Mouse (Mus musculus): ENCODE results near the gene Rap1gap. TPM values are rescaled to one million over a fixed set of nuclear protein-coding genes. Genes with fewer than 3 reads are reported as not detected.
A peak's percentile ranks its signal among the peaks of the same experiment; 100 is the strongest.

Gene Rap1gap
- polyA plus RNA-seq, 1 experiment: 396 TPM

DNA sequence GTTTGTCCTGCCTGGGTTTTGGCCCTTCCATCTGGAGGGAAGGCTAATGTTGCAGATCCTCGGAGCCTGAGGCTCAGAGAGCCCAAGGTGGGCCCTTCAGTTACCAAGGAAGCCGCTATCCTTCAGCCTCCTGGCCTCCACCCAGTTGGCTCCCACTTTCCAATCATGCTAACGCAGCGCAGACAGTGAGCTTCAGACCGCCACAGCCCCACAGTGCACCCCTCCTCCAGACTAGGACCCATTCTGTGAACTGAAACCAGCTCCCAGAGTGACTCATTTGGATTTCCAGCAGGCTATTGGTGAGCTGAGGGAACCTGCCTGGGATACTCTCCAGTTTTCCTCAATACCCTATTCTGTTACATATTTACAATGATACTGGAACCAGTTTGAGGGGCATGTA is 40.9 kb downstream of the Rap1gap start:
- Histone ChIP-seq H3K4me1 (ENCODE audit: control insufficient read depth, insufficient read depth, low read length) (peaks cover 55% of the 10 kb centered on the region), H3K4me3 (replicated peaks; ENCODE audit: insufficient read depth, low read depth, low read length) (no peak overlapping the region), H3K27me3 (ENCODE audit: control insufficient read depth, insufficient read depth, low read length) (no peaks in the 10 kb centered on the region), H3K27ac (ENCODE audit: insufficient read depth, low read length) (no peak overlapping the region)
- no peak for DNase-seq
- WGBS: 19% methylated on average over 5 of the region's 5 CpGs
- TF ChIP-seq POLR2A (IDR thresholded peaks at IDR 0.05; ENCODE audit: borderline replicate concordance, insufficient read depth, low read length) (no peak), CTCF (IDR thresholded peaks at IDR 0.05; ENCODE audit: borderline replicate concordance, insufficient read depth, low read depth, low read length) (no peak)

DNA sequence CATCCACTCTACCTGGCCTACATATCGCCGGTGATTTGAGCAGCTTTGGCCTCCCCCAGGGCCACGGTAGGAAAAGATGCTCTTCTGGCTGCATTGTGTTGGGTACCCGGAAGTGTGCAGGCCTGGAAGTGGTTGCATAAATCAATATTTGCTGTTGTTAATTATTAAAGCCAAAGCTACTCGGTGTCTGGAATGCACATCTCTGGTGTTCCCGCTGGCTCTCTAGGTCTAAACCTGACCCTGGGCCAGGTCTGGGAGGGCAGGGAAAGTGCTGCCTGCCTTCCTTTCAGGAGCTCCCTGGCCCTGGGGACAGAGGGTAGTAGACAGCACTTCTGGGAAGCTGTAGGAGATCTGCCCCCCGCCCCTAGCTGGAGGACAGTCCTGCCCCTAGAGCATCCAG is 42.0 kb downstream of the Rap1gap start:
- H3K27ac ChIP-seq (ENCODE audit: insufficient read depth, low read length): no peak overlapping the region
- H3K4me1 ChIP-seq (ENCODE audit: control insufficient read depth, insufficient read depth, low read length): peaks cover 46% of the 10 kb centered on the region
- 56% methylated on average over 7 of the region's 7 CpGs for WGBS
- H3K27me3 ChIP-seq (ENCODE audit: control insufficient read depth, insufficient read depth, low read length): no peaks in the 10 kb centered on the region
- no peak for DNase-seq
- no peak overlapping the region for H3K4me3 ChIP-seq (replicated peaks; ENCODE audit: insufficient read depth, low read depth, low read length)
- TF ChIP-seq POLR2A (IDR thresholded peaks at IDR 0.05; ENCODE audit: borderline replicate concordance, insufficient read depth, low read length) (no peak), CTCF (IDR thresholded peaks at IDR 0.05; ENCODE audit: borderline replicate concordance, insufficient read depth, low read depth, low read length) (no peak)

DNA sequence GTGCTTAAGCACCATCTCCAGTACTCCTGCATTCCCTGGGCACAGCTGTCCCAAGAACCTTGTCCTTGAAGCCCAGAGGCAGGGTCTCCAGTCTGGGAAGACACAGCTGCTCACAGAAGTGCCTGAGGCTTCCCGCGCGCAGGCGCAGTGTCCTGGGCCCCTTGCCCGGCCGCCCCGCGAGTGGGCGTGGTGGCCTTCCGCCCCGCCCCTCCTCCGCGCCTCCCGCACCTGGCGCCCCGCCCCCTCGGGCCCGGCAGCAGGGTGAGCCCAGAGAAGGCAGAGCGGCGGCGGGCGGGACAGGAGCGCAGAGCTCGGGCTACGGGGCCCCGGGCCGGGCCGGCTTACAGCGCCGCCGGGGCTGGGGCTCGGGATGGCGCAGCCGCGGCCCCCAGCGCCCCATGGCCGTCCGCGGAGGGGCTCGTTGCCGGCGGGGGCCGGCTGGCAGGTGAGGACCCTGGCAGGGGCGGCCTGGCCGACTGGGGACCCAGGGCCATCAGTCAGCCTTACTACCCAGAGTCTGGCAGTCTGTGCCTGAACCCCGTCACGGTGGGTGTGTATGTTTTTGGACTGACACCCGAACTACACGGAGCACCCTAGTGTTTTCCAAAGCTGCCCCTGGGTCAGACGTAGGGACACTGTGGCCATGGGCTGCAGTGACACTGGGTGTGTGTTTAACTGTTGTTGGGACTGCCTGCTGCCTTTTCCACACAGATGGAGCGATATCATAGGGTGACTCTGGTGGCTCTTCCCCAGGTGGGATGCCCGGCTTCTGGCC is 42.9 kb downstream of the Rap1gap start:
- Histone ChIP-seq H3K4me3 (replicated peaks; ENCODE audit: insufficient read depth, low read depth, low read length) (no peak overlapping the region), H3K27me3 (ENCODE audit: control insufficient read depth, insufficient read depth, low read length) (no peaks in the 10 kb centered on the region), H3K4me1 (ENCODE audit: control insufficient read depth, insufficient read depth, low read length) (peaks cover 46% of the 10 kb centered on the region), H3K27ac (ENCODE audit: insufficient read depth, low read length) (no peak overlapping the region)
- peak; percentile 66 to 67 for DNase-seq
- no peak for TF ChIP-seq POLR2A (IDR thresholded peaks at IDR 0.05; ENCODE audit: borderline replicate concordance, insufficient read depth, low read length)
- no peak for TF ChIP-seq CTCF (IDR thresholded peaks at IDR 0.05; ENCODE audit: borderline replicate concordance, insufficient read depth, low read depth, low read length)
- WGBS: 8% methylated on average over 51 of the region's 52 CpGs

DNA sequence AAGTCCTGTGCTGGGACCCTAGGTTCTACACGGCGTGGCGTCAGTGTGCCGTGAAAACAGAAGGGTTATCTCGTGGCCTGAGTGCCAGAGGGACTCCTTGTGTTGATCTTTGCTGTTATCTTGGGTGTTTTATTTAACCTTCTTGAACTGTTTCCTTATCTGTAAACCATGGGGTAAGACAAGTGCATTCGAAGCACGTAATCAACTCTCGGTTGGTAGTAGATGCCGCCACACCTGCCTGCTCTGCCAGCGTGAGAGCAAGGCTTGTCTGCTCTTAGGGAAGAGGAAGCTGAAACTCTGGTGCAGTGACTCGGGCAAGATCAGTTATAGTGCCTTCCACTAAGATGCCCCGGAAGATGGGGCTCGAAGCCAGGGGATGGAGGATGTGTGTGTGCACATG is 48.4 kb downstream of the Rap1gap start:
- DNase-seq: no peak
- TF ChIP-seq POLR2A (IDR thresholded peaks at IDR 0.05; ENCODE audit: borderline replicate concordance, insufficient read depth, low read length) (no peak), CTCF (IDR thresholded peaks at IDR 0.05; ENCODE audit: borderline replicate concordance, insufficient read depth, low read depth, low read length) (no peak)

DNA sequence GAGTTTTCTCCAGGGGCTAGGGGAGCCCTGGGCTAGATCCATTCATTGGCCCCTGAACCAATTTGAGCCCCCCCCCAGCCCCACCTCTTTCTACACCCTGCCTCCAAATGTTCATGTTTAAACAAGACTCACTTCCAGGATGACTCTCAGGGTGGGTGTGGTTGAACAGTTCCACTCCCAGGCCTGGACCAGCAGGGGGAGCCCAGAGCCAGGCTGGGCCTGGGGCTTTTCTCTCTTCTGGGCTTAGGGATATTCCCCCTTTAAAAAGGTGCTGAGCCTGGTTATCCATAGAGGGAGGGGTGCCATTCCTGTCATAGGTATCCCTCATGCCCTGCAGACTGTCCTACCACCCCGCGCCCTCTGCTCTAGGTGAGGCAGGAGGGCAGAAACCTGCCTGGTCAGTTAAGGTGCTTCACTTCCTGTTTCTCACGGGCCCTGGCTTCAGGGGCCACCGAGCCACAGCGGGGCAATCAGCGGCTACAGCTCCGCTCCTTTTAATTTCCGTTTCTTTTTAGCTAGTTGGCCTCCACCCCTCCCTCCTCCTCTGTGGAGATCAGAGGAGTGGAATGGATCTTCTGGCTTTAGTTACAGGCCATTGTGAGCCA is 49.6 kb downstream of the Rap1gap start:
- peak; percentile 21; the same call in 1 of the 2 replicates for TF ChIP-seq CTCF (IDR thresholded peaks at IDR 0.05; ENCODE audit: borderline replicate concordance, insufficient read depth, low read depth, low read length)
- no peak for TF ChIP-seq POLR2A (IDR thresholded peaks at IDR 0.05; ENCODE audit: borderline replicate concordance, insufficient read depth, low read length)
- 69% methylated on average over 8 of the region's 8 CpGs for WGBS
- H3K4me3 ChIP-seq (replicated peaks; ENCODE audit: insufficient read depth, low read depth, low read length): no peak overlapping the region

More for the DNA sequence above, 48.4 kb downstream of the Rap1gap start:
- H3K27ac ChIP-seq (ENCODE audit: insufficient read depth, low read length): no peak overlapping the region
- H3K27me3 ChIP-seq (ENCODE audit: control insufficient read depth, insufficient read depth, low read length): no peaks in the 10 kb centered on the region
- H3K4me1 ChIP-seq (ENCODE audit: control insufficient read depth, insufficient read depth, low read length): peaks cover 30% of the 10 kb centered on the region
- no peak overlapping the region for H3K4me3 ChIP-seq (replicated peaks; ENCODE audit: insufficient read depth, low read depth, low read length)
- WGBS: 89% methylated on average over 13 of the region's 13 CpGs

DNA sequence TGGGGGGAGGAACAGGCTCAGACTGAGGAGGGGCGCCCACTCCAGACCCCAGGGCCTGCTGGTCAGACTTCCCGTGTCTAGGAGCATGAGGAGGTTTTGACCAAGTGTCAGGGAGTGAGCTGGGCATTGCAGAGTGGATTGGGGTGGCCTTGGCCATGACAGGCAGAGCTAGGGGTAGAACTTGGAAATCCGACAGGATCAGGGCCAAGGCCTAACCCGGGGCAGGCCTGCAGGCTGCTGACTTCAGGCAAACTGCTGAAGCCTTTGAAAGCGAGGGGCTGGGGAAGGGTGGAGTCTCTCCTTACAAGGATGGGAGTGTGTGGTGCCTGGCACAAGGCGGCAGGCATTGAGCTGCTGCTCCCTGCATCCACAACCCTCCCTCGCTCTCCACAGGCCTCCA is 52.5 kb downstream of the Rap1gap start:
- H3K27ac ChIP-seq (ENCODE audit: insufficient read depth, low read length): no peak overlapping the region
- no peak for DNase-seq
- H3K4me3 ChIP-seq (replicated peaks; ENCODE audit: insufficient read depth, low read depth, low read length): no peak overlapping the region
- 71% methylated on average over 7 of the region's 7 CpGs for WGBS
- TF ChIP-seq POLR2A (IDR thresholded peaks at IDR 0.05; ENCODE audit: borderline replicate concordance, insufficient read depth, low read length) (no peak), CTCF (IDR thresholded peaks at IDR 0.05; ENCODE audit: borderline replicate concordance, insufficient read depth, low read depth, low read length) (no peak)
- H3K4me1 ChIP-seq (ENCODE audit: control insufficient read depth, insufficient read depth, low read length): peaks cover 3% of the 10 kb centered on the region; the same call in 1 of the 2 replicates
- H3K27me3 ChIP-seq (ENCODE audit: control insufficient read depth, insufficient read depth, low read length): no peaks in the 10 kb centered on the region

More for the DNA sequence above, 49.6 kb downstream of the Rap1gap start:
- no peak for DNase-seq
- no peak overlapping the region for H3K27ac ChIP-seq (ENCODE audit: insufficient read depth, low read length)
- no peaks in the 10 kb centered on the region for H3K27me3 ChIP-seq (ENCODE audit: control insufficient read depth, insufficient read depth, low read length)
- H3K4me1 ChIP-seq (ENCODE audit: control insufficient read depth, insufficient read depth, low read length): peaks cover 18% of the 10 kb centered on the region

DNA sequence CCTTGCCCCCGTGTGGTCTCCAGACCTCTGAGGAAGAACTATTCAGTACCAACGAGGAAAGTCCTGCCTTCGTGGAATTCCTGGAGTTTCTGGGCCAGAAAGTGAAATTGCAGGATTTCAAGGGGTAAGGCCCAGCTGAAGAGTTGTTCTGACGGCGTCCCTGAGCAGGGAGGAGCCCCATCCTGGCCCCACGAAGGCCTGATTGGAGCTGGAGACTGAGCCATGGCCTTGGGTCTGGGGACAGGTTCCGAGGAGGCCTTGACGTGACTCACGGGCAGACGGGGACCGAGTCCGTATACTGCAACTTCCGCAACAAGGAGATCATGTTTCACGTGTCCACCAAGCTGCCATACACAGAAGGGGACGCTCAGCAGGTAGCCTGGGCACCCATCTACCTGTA is 53.1 kb downstream of the Rap1gap start:
- no peak for DNase-seq
- WGBS: 81% methylated on average over 15 of the region's 15 CpGs
- H3K4me1 ChIP-seq (ENCODE audit: control insufficient read depth, insufficient read depth, low read length): peaks cover 6% of the 10 kb centered on the region
- H3K27ac ChIP-seq (ENCODE audit: insufficient read depth, low read length): no peak overlapping the region
- no peak for TF ChIP-seq POLR2A (IDR thresholded peaks at IDR 0.05; ENCODE audit: borderline replicate concordance, insufficient read depth, low read length)
- TF ChIP-seq CTCF (IDR thresholded peaks at IDR 0.05; ENCODE audit: borderline replicate concordance, insufficient read depth, low read depth, low read length): no peak
- H3K27me3 ChIP-seq (ENCODE audit: control insufficient read depth, insufficient read depth, low read length): no peaks in the 10 kb centered on the region
- H3K4me3 ChIP-seq (replicated peaks; ENCODE audit: insufficient read depth, low read depth, low read length): no peak overlapping the region

Measured in cerebellum, adult 2 months (tissue).